Mouse (Mus musculus): ENCODE data around the gene Gaa.
"Not testable (repeated sequence)": the region's sequence is repeated elsewhere in the genome, so short reads cannot be mapped to it uniquely, and the experiment has no call there.

The Gaa gene

DNA sequence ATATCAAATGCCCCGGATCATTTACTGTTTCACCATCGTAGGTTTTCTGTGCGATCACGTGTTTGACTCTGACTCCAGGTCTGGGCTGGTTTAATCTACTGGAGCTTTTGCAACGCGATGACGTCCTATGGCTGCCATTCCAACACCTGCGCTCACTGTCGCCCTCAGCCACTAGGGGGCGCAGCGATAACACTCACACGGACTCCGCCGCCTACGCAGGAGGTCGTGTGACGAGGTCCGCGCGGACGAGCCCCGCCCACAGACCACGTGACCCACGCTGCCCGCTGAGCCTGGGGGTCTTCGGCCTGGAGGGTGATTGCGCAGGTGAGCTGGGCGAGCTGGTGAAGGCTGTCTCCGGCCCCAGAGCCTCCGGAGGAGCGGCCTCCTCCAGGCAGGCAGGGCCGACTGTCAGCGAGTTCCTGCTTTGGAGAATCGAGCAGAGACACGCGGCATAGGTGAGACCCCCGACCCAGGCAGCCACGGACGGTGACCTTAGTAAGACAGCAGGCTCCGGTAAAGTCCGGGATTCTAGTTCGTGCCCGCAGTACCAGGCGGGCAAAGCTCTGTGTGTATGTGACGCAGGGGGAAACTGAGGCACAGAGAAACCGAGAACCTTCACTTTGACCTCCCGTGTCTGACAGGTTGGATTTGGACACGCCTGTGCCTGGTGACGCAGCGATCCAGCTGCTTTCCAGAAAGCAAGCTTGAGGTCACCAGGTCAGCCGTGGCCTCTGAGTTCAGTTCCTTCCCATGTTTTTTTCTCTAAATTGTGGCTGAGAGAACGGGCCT is at the start of gene Gaa:
Gene Gaa (plus strand): TSS at position 120 of the 789 bp plus-strand sequence.
- DNase-seq (ENCODE audit: low spot score in 2 of 2) = peak; percentile 96 to 98

DNA sequence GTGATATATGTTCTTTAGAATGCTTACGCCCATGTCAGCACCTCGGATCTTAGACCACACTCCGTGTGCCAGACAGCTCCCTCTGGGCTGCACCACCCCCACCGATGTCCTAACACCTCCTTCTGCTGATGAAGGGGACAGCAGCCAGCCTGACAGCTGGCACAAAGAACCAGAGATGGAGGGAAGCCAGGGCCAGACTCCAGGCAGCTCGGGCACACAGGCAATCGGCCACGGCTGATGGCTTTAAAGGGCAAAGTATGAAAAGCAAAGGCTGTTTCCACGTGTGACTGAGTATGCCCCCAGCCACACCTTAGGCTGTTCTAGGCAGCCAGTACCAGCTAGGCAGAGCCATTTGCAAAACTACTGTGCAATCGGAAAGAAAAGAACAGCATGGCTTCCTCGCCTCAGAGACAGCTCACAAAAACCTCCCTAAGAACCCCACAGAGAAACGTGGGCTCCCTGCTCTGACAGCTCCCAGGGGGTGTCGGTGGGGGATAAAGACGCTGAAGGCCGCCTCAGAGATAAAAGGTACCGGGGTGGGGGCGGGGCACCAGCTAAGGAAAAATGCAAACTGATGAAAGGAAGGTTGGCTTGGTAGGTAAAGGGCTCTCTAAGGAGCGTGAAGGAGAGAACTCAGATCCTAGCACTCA is 47.7 kb upstream of the Gaa start:
- peak in 1 of 2 experiments; percentile 40 for DNase-seq (ENCODE audit: low spot score in 2 of 2)

DNA sequence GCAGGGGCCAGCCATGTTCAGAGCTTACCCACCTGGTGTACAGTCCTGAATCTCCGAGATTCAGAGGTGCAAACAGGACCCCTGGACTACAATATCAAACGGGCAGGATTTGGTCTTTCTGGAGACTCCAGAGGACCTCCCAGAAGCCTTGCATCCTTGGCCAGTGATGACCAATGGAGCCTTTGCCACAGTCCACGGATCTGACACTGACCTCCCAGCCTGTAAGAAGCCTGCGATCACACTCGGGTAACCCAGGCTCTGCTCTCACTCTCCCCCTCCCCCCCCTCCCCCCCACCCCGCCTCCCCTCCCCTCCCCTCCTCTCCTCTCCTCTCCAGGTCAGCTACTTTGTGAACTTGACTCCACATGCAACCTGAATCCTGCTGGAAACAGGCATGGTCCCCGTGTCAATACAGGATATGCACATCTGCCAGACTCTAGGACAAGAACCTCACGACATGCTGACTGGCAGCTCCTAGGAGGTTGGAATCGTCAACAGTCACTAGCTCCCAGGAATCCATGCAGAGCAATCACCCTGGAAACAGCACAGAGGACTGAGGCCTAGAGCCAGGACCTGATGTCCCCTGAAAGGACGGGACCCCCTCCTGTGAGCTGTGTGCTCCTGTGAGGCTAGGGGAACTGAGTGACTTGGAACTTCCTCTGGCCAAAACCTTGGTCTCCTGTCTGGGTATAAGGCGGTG is 45.7 kb upstream of the Gaa start:
- DNase-seq (ENCODE audit: low spot score in 2 of 2) = no peak

DNA sequence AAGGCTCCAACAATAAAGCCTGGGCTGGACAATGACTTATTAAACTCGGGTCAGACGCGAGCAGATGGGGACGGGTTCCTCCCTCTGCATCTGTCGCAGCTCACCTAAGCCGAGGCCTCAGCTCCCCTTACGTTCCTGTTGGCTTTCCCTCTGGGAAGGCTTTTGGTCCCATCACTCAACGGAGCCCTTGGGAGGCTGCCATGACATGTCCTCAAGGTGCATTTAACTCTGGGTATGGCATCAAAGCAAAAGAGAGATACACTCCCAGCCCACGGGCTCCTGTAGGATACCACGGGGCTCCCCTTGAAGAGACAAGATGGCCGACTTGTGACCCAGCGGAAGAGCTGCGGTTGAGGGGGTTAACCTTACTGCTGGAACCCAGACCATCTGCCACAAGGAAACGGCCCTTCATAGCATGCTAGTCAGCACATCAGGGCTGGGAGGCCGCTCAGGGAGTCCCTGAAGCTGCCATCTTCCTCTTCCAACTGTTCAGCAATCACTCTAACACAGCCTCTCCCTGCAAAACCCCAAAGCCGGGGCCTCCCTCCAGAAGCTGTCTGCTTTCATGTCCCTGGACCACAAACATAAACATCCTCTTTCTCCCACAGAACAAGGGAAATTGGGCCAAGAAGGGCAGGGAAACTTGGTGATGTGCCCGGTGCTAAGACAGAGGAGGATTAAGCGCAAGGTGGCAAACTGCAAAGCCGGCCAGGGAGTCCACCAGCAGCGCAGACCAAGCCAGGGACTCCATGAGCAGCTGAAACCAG is 44.4 kb upstream of the Gaa start:
- DNase-seq (ENCODE audit: low spot score in 2 of 2) = no peak

DNA sequence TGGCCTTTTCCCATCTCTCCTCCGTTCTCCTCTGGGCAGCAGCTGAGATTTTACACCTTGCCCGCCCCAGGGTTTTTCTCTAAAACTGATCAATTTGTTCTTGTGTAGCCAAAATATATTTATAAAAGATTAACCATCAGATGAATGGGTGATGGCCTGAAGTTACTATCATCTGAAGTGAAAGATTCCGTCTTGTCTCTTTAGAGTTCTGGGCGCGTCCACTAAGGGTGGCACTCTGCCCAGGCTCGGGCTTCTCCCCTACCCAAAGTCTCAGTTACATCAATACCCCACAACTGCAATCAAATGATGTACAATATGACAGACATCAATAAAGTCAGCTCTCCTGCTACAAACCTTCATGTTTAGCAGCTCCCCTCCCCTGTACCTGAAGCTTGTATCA is 42.8 kb upstream of the Gaa start:
- DNase-seq (ENCODE audit: low spot score in 2 of 2) = no peak

DNA sequence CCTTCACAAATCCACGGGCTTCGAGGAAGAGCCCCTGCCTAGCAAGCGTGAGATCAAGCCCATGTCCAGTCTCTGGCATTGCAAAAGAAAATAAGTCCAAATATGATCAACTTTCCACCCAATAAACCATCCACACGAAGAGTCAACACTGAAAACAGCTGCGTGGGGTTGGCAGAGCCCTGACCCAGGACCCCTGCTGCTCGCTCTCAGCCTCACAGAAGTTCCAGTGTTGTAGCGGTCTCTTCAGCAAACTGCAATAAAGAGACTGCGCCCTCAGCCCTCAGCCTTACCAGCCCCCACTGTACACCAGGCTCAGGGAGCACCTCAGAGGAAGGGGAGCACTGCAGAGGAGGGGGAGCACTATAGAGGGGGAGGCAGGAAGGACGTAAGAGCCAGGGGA is 42.1 kb upstream of the Gaa start:
- no peak for DNase-seq (ENCODE audit: low spot score in 2 of 2)

DNA sequence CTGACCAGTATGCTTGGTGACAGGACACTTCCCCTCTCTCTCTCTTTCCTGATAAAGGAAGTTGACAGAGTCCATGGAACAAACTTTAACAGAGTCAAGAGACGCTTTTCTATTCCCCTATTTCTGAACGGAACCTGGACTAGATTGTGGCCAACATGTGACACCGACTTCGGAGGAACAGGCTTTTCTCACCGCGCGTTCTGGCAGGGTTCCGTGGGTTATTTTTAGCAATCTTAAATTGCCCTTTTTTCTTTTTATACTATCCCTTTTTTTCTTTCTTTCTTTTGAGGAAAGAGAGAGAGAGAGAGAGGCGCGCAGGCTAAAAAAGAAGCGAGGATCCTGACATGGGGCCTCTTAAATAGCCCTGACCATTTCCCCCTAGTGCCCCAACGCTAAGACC is 40.1 kb upstream of the Gaa start:
- DNase-seq (ENCODE audit: low spot score in 2 of 2) = no peak

DNA sequence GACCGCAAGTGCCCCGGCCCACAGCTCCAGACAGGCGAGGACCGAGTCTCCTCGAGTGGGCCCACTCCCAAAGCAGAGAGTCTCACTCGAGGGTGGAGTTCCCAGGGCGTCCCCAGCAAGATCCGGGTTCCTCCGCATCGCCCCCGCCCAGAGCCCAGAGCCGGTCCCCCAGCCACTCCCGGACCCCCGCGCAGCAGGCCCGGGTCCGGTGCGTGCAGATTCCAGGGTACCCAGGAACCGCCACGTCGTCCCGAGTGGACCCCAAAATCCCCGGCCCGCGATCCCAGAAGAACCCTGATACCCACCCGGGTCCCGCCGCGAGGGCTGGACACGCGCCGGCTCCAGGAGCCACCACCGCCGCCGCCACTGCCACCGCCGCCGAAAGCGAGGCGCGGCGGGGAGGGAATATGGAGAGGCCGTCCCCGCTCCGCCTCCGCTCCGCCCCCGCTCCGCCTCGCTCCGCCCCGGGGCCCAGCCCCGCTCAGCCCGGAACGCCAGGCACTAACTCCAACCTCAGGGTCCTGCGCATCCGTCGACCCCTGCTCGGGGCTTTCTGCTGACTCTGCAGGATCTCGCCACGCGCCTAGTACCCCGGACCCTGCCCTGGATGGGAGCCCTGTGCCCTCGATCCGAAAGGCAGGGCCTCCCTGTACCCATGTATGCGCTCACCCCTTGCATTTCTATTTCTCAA is 39.5 kb upstream of the Gaa start, which contains the start of the genes Tbc1d16 and Ccdc40:
Gene Tbc1d16 (minus strand): TSS at position 409 of the 691 bp plus-strand sequence.
Gene Ccdc40 (plus strand): TSS at position 482 of the 691 bp plus-strand sequence.
- DNase-seq (ENCODE audit: low spot score in 2 of 2) = peak in 1 of 2 experiments; percentile 39

DNA sequence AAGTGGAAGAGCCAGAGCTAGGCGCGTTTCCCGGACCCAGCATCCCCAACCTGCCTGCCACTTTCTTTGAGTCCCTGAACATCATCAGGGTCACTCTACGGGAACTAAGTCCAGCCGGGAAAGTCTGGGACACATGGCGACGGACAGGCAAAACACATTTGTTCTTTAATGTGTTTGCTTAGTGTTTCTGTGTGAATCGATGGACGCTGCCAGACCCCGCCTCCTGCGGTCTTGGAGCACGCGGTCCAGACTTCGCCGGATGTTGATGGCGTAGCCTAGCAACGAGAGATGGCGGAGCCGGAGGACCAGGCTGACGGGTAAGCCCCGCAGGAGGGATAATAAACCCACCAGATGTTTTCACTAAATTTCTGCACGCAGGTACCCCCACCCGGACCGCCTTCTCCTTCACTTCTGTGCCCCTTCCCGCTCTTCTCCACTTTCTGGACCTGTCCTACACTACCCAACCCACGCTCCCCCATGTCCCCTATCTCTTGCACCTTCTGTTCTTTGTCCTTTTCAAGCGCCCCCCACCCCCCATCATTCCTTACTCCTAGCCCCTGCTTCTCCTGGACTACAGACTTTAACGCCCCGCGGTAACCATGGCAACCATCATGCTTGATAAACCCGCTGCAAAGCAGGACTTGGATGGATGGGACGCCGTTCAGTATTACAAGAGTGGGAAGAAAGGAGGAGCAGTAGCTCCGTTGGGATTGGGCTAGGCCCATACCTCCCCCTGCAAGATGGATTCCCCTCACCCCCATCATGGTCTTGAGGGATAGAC is 38.7 kb upstream of the Gaa start:
- DNase-seq (ENCODE audit: low spot score in 2 of 2) = peak; percentile 37 to 49

DNA sequence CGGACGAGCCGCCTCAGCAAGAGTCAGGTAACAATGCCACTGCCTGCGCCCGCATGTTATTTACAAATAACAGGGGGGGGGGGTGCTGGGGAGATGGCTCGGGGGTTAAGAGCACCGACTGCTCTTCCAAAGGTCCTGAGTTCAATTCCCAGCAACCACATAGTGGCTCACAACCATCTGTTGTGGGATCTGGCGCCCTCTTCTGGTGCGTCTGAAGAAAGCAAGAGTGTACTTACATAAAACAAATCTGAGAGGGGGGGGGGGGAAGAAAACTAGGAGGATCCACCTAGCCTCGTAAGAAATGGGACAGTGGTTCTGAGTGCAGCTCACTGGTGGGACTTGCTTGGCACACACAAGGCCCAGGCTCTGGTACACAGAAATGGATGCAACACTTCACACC is 32.9 kb upstream of the Gaa start:
- DNase-seq (ENCODE audit: low spot score in 2 of 2) = no peak

DNA sequence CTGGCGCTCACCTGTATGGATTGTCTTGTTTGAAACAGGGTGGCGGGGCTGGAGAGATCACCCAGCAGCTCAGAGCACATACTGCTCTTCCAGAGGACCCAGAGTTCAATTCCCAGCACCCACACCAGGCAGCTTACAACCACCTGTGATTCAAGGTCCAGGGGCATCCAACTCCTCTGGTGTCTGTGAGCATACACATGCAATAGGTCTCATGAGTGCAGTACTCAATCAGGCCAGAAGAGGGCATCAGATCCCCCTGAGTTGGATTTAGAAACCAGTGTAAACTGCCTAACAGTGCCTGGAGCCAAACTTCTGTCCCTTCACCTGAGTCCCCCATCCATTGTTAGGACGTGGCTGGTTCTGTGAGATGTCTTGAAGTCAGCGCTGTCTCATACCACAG is 32.1 kb upstream of the Gaa start:
- peak in 1 of 2 experiments; percentile 26 for DNase-seq (ENCODE audit: low spot score in 2 of 2)

DNA sequence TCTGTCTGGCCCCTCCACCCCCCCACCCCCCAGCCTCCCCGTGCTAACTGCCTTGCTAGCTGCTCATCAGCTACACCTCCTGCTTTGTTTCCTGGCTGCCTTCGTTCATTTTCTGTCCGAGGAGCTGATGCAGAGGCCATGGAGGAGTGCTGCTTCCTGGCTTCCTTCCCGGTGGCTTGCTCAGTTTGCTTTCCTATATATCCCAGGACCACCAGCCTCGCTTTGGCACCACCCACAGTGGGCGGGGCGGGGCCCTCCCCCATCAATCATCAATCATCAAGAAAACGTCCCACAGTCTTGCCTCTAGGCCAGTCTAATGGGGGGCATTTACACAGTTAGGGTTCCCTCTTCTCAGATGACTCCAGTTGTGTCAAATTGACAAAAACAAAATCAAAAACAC is 31.3 kb upstream of the Gaa start:
- DNase-seq (ENCODE audit: low spot score in 2 of 2) = no peak

DNA sequence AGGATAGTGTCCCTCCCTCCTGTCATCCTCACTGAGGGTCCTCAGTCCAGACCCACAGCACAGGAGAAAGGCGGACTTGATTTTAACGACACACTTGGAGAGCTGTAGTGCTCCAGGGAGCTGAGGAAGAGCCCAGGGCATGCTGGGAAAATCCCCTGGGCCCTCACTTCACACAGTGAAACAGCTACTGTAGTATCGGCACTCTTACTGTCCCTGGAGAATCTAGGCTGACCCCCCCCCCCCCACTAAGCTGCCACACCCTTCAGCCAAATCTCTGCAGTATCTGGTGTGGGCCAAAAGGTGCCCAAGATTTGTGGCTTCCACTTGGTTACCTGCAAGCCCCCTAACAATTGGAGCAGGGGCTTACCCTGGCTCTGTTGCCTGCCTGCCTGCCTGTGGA is 30.7 kb upstream of the Gaa start:
- no peak for DNase-seq (ENCODE audit: low spot score in 2 of 2)

DNA sequence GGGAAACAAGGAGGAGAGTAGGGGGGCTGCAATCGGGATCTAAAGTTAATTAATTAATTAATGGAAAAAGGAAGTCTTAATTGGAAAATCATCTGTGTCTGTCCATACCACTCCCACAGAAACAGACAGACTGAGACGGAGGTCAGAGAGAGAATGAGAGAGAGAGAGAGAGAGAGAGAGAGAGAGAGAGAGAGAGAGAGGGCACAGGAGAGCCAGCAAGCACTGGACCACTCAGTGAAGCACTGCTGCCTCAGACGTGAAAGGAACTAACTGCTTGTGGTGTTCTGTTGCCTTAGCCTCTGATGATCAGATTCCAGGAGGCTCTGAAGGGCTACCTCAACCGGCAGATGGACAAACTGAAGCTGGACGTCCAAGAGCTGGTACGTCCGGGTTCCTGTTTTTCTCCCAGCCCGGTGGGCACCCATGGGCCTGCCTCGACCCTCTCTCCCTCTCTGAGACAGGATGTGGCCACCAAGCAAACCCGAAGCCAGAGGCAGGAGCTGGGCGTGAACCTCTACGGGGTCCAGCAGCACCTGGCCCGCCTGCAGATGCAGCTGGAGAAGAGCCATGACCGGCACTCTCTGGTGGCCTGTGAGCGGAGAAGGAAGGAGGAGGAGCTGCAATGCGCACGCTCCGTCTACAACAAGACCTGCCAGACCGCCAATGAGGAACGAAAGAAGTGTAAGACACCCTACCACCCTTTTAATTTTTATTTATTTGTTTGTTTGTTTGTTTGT is 30.0 kb upstream of the Gaa start:
- no peak for DNase-seq (ENCODE audit: low spot score in 2 of 2)

DNA sequence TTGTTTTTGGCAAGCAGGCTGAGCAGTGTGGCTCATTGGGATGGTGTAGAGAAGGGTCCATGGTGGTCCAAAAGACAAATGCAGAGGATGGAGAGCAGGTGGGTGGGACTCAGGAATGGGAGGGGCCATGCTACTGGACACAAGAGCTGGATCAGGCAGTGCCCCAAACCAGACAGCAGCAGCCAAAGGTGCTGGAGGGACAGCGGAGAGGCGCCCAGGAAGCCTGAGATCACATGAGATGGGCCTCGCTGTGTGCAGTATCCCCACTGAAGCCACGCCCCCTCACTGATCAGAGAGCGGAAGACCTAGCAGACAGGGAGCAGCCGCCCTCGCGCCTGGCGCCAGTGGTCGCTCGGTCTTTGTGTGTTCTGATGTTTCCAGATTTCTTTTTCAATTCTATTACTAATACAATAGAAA is 29.4 kb upstream of the Gaa start:
- no peak for DNase-seq (ENCODE audit: low spot score in 2 of 2)

DNA sequence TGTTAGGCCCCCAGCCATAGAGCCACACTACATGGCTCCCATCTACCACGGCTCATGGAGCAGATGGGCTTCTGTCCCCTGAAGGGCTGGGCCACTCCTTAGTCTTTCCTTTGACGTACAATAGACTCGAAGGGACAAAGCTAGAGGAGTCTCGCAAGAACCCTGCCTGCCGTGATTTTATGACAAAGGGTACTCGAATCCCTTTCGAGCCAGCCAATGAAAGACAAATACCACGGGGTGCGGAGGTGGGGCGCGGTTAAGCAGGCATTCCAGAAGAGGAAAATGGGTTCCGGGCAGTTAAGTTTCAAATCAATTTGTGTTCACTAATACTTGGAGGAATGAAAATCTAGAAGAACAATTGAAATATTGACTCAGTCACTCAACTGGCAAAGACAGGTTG is 28.2 kb upstream of the Gaa start:
- DNase-seq (ENCODE audit: low spot score in 2 of 2) = no peak

DNA sequence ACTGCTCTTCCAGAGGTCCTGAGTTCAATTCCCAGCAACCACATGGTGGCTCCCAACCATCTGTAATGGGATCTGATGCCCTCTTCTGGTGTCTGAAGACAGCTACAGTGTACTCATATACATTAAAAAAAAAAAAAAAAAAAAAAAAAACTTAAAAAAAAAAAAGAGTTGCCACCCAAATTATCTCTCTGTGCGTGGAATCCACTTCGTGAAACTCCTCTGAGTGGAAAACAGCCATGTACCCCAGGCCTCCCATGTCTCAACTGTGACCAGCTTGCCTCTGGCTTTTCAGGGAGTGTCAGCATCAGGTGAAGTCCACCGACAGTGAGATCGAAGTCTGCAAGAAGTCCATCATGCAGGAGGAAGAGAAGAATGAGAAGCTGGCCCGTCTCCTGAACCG is 22.1 kb upstream of the Gaa start:
- not testable (repeated sequence) for DNase-seq (ENCODE audit: low spot score in 2 of 2)

DNA sequence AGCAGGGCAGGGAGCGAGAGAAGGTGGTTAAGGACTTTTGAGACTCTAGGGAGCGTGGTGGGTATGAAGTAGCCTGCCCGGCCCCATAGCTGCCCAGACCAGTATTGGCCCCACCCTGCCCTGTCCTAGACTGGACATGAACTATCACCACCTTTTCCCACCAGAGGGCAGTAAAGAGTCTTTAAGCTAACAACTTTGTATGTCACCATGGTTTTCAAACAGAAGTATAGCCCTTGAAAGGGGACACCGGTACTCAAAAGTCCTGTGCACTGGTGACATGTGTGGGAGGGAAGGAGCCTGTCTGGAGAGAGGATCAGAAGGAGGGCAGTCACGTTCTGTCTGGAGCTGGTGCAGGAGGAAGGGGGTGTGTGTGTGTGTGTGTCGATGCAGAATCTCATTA is 18.7 kb upstream of the Gaa start:
- peak in 1 of 2 experiments; percentile 23 for DNase-seq (ENCODE audit: low spot score in 2 of 2)

DNA sequence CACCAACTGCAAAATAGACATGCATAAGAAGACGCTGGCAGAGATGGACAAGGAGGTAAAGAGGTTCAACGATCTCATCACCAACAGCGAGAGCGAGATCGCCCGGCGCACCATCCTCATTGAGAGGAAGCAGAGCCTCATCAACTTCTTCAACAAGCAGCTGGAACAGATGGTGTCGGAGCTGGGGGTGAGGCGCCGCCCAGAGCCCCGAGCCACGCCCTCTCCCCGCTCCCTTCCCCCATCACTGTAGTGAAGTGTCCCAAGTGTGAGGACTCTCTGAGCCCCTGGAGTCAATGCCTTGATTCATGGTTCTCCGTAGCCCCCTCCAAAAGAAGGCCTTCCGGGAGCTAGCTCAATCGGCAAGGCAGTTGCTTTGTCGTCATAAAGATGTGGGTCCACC is 16.7 kb upstream of the Gaa start:
- no peak for DNase-seq (ENCODE audit: low spot score in 2 of 2)

Measured in frontal cortex, postnatal 25 days (tissue).